Mouse (Mus musculus) liver, adult (tissue): ENCODE results near the gene Zfp865.

ENCODE experiments used
- GATA4 ChIP-seq: IDR thresholded peaks from 2 replicates; pipeline ENCODE4 v1.6.1; 2014; ENCODE audit warnings: mild to moderate bottlenecking, low read length; ENCODE audit not compliant: insufficient replicate concordance

Zfp865 gene

GRCm38 (mm10) chr7:5081939-5082338 is 61.8 kb downstream of the Zfp865 start:
- TF ChIP-seq GATA4 = no peak

DNA sequence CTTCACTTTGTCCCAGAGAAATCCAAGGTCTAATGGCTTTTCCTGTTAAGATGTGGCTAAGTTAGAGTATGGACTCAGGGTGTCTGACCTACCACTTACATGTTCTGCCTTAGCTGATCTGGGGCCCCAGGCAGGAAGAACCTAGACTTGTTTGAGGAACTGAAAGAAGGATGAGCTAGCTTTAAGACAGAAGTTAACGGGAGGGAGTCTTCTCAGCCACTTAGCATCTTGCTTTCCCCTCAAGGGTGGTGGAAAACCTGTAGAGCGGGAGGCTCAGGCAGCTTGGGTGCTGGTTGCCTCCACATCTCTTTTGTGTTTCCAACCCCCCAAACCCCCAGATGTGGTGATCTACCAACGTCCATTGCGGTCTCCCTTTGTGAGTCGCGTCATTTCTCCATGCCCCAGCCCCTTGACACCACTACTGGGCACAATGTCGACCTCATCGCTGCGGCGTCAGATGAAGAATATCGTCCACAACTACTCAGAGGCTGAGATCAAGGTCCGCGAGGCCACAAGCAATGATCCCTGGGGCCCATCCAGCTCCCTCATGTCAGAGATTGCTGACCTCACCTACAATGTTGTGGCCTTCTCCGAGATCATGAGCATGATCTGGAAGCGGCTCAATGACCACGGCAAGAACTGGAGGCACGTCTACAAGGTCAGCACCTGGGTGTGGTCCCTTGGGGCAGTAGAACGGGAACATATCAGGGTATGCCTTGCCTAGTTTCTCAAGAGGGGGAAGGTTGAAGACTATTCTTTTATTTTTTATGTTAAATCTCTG is 63.3 kb downstream of the Zfp865 start:
- TF ChIP-seq GATA4 = no peak

DNA sequence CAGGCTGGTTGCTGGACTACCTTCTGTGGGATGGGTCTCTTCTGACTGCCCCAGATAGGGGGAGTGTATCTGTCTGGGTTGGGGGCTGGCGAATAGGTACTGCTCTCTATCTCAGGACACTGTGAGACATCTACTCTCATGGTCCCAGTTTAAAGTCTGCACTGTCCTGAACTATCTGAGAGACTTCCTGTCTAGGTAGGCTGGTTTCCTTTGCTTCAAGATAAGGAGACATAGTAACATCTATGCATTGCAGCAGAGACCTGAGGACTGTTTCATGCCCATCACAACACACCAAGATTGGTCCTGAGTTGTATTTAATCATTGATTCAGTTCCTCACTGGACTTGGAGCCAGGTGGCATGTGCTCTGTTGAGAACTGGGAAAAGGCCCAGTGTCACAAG is 65.3 kb downstream of the Zfp865 start:
- TF ChIP-seq GATA4 = no peak
